Mouse (Mus musculus) Patski (cell line): Measurements from ENCODE around the gene Rpl23. TPM values are rescaled to one million over a fixed set of nuclear protein-coding genes. Genes with fewer than 3 reads are reported as not detected.

Experiments
- ATAC-seq: fragments of 100-300 bp; one replicate; pipeline ENCODE4 v1.8.0; 2021
- CTCF ChIA-PET: fragments of 350-600 bp; sonication (Branson Sonifier 250); formaldehyde crosslinking; loops from one replicate; lab custom pipeline; 2022; ENCODE audit warnings: inconsistent platforms; lab: Charles Lee
- POLR2A ChIA-PET: fragments of 350-600 bp; sonication (Branson Sonifier 250); formaldehyde crosslinking; loops from one replicate; lab custom pipeline; 2022; ENCODE audit warnings: antibody characterized with exemption, inconsistent platforms; lab: Charles Lee
- DNase-seq: peaks from one replicate; pipeline ENCODE4 v3.0.0-alpha.2; 2011; ENCODE audit warnings: low read depth, low spot score
- H3K27me3 ChIP-seq: fragments of 371-371 bp; one replicate; pipeline ENCODE4 v1.5.1; 2021
- CTCF ChIP-seq: fragments of 100-300 bp; IDR thresholded peaks from one replicate; pipeline ENCODE4 v1.5.1; 2021
- in situ Hi-C: fragments of 300-500 bp; cut with MboI; formaldehyde crosslinking; loops from 3 replicates; pipeline ENCODE4 v1.11.1; 2018; ENCODE audit warnings: low pct_unique_long_range_greater_than_20kb, mixed read lengths
- polyA plus RNA-seq: library from polyadenylated mRNA; unstranded; gene quantifications from one replicate; pipeline ENCODE4 v1.2.3, GENCODE M21; 2021

The Rpl23 gene
- polyA plus RNA-seq, result 568 TPM

DNA sequence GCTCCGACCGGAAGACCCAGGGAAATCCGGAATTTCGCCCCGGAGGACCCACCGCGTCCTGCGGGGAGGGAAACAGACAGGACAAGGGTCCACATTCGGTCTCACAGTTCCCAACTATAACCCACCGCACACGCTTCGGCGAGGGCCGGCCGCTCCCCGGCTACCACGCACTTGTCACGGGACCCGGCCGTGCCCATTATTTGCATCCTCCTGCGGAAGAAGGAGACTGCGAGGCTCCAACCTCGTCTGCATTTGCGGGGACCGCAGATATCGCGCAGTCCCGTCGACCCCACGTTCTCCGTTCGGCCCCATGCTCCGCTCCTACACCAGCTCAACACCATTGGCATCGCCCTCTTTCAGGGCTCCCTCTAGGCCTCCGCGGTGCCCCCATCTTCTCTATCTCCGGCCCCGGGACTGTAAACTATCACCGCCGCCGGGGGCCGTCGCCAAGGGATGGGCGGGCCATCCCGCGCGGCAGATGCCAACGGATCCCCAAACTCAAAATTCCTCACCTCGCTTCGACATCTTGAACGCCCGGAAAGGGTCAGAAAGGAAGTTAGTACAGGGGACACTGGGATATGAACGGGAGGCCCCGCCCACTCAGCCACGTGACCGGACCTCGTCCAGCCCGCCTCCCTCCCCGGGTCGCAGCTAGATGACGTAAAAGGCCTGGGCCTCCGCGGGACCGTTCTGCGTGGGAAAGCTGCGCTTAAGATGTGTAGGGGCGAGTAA, at the start of gene Rpl23:
Gene Rpl23 (minus strand): TSS at position 606 of the 732 bp plus-strand sequence.
- CTCF ChIA-PET, result interaction anchor here (1.5 kb wide), 1 partner anchor 10 kb away, joined by 5 read pairs; no protein-coding TSS in a partner anchor
- peak; percentile 39 for ATAC-seq

DNA sequence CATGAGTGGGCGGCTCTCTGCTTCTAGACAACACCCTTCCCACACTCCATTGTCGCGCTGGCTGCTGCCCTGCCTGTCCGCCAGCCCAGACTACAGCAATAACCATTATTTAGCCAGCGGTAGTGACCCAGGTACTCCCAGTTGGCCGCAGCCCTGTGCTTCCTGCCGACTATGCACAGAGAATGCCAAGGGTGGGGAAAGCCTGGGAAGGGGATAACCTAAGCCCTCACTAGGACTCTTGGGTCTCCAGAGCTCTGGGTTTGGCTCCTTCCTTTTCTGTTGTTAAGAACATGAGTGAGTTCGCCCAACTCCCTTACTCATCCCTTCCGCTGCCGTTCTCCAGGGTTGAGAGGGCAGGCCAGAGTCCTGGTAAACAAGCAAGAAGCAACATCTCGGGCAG, 49.8 kb upstream of the Rpl23 start:
- ChIA-PET CTCF (no interaction called here), POLR2A (no interaction called here)
- DNase-seq (no peak), ATAC-seq (no peak)
- in situ Hi-C loops, result no loop called here
- H3K27me3 ChIP-seq, result no peaks in the 10 kb centered on the region
- no peak for TF ChIP-seq CTCF

More for the DNA sequence above, at the start of gene Rpl23:
- in situ Hi-C loops, result no loop called here
- no peak for TF ChIP-seq CTCF
- peak; percentile 83 for DNase-seq
- H3K27me3 ChIP-seq, result no peaks in the 10 kb centered on the region
- POLR2A ChIA-PET, result interaction anchor here (1.0 to 1.8 kb wide), 2 partner anchors 15 to 17 kb away, joined by 3 to 4 read pairs; no protein-coding TSS in a partner anchor

DNA sequence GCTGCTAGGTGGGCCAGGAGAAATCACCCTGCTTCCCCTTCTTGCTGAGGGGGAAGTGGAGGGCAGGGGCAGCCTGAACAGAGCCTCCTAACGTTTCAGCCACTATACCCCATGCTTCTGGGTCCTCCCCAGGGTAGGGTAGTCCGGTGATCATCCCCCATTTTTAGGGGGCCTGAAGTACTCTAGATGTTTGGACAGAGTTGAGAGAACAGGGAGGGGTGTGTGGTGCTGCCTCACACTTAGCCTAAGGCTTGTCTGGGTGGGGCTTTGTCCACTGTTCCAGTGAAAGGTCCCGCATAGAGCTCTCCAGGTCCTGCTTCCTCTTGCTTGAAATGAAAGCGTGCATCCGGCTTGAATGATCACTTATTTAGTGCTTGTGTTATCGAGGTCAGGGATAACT, 48.3 kb upstream of the Rpl23 start:
- no peak for DNase-seq
- POLR2A ChIA-PET, result interaction anchor here (0.7 kb wide), 1 partner anchor 69 kb away, joined by 3 read pairs; no protein-coding TSS in a partner anchor
- CTCF ChIA-PET, result no interaction called here
- no peaks in the 10 kb centered on the region for H3K27me3 ChIP-seq
- ATAC-seq, result no peak
- in situ Hi-C loops, result no loop called here
- TF ChIP-seq CTCF, result no peak

DNA sequence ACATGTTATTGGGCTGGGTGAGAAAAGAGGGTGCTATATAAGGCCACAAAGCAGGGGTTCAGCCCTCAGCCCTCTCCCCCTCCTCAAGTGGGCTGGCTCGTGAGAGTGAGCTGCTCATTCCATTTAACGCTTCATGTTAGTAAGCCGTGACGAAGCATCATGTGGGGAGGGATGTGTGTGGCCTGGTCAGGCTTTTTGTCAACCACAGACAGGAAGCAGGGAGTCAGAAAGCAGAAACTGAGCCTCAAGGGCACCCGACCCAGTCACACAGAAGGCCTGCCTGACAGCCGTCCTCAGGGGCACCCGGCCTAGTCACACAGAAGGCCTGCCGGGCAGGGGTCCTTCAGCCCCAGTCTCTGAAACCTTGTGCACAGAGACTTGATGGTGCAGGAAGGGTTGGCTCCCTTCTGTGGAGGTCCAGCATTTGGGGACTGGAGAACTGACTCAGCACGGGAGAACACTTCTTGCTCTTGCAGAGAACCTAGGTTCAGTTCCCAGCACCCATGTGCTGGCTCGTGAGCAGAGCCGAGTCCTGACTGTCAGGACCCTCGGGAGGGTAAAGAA, 47.8 kb upstream of the Rpl23 start:
- in situ Hi-C loops, result no loop called here
- DNase-seq (no peak), ATAC-seq (no peak)
- POLR2A ChIA-PET, result no interaction called here
- TF ChIP-seq CTCF, result no peak
- H3K27me3 ChIP-seq, result no peaks in the 10 kb centered on the region
- CTCF ChIA-PET, result no interaction called here

DNA sequence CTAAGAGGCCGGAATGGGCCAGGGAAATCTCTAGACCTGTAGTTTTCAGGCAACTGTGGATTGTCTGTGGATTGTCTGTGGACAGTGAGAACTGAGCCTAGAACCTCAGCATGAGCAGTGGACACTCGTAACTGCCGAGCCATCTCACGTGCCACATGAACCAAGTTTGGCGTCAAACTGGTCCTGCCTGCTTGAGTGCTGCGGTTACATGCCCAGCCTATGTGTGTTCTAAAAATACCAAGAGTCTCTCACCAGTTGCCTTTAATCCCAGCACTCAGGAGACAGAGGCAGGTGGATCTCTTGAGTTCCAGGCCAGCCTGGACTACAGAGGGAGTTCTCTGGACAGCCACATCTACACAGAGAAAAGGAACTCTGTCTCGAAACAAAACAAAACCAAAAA, 47.1 kb upstream of the Rpl23 start:
- TF ChIP-seq CTCF, result no peak
- DNase-seq (no peak), ATAC-seq (no peak)
- H3K27me3 ChIP-seq, result no peaks in the 10 kb centered on the region
- in situ Hi-C loops, result no loop called here
- CTCF ChIA-PET, result no interaction called here
- POLR2A ChIA-PET, result no interaction called here

DNA sequence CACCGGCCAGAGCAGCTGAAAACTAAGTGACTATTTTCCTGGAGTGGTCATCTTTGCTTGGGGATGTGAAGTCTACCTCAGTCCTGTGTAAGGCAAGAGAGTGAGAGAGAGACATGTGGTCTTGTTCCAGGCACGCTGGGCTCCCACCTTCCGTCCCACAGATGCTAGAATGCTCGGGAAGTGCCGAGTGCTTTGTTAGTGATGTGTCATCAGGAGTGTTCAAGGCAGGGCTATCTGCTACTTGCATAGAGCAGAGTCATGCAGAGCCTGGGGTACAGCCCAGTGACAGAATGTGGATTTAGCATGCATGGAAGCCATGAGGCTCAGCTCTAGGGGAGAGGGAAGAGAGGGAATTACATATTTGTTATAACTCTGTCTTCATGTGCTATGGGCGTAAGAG, 45.4 kb upstream of the Rpl23 start:
- ChIA-PET CTCF (interaction anchor here (0.8 to 1.8 kb wide), 2 partner anchors 15 to 23 kb away, joined by 3 to 4 read pairs; no protein-coding TSS in a partner anchor), POLR2A (interaction anchor here (0.6 to 1.5 kb wide), 2 partner anchors 10 to 16 kb away, joined by 3 to 4 read pairs; no protein-coding TSS in a partner anchor)
- no peaks in the 10 kb centered on the region for H3K27me3 ChIP-seq
- ATAC-seq, result peak; percentile 78
- no peak for TF ChIP-seq CTCF
- in situ Hi-C loops, result no loop called here
- no peak for DNase-seq

DNA sequence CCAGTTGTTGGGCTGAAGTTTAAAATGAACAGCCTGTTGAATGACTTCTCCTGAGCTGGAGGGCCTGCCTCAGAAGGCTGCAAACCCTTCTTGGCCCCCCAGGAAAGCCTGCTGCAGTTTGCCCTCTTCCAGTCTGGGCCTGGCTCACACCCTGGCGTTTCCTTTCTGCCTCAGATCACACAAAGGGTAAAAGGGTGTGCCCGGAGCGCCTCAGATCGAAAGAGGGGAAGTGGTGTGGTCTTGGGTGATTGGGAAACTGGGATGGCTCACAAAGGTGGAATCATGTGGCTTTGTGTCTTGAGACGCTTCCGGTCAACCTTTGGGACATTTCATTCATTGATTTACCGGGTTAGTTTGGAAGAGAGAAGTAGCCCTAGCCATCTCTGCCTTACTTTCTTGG, 44.2 kb upstream of the Rpl23 start:
- DNase-seq, result no peak
- no peak for ATAC-seq
- no peaks in the 10 kb centered on the region for H3K27me3 ChIP-seq
- CTCF ChIA-PET, result interaction anchor here (1.8 kb wide), 1 partner anchor 14 kb away, joined by 4 read pairs; no protein-coding TSS in a partner anchor
- POLR2A ChIA-PET, result no interaction called here
- in situ Hi-C loops, result no loop called here
- no peak for TF ChIP-seq CTCF

DNA sequence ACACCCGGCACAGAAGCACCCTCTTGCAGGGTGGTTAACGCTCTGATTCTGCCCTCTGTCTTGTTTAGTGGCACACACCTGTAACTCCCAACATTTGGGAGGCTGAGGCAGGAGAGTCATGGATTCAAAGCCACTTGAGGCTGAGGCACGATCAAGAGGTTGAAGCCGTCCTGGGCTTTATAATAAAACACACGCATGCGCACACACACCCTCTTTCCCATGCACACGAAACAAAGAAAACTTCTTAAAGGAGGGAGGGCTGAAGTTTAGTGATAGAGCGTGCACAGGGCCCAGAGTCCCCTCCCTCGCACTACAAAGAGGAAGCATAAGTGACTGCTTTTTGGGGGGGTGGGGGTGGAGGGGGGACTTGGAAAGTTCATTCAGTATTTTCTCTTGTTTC, 43.7 kb upstream of the Rpl23 start:
- ChIA-PET POLR2A (no interaction called here), CTCF (no interaction called here)
- in situ Hi-C loops, result no loop called here
- no peaks in the 10 kb centered on the region for H3K27me3 ChIP-seq
- no peak for TF ChIP-seq CTCF
- no peak for ATAC-seq
- no peak for DNase-seq

DNA sequence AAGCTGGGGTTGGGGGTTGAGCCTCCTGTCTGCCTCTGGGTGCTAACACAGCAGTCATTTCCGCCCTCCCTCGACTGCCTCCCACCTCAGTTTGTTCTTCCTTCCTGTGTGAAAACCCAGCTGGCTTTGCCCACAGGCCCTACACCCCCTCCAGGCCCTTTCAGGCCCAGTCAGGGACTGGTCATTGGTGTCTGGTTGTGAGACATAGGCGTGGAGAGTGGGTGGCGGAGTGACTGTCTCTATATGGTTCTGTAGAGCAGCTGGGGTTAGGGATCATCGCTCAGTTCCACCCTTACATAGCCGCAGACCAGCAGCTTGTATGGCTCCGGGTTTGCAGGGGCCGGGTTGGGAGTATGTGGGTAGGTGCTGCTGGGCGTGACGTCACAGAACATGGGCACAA, 43.1 kb upstream of the Rpl23 start:
- no peak for DNase-seq
- H3K27me3 ChIP-seq, result no peaks in the 10 kb centered on the region
- CTCF ChIA-PET, result no interaction called here
- ATAC-seq, result no peak
- no peak for TF ChIP-seq CTCF
- in situ Hi-C loops, result no loop called here
- POLR2A ChIA-PET, result interaction anchor here (0.6 to 1.0 kb wide), 2 partner anchors 16 to 20 kb away, joined by 3 read pairs; no protein-coding TSS in a partner anchor

DNA sequence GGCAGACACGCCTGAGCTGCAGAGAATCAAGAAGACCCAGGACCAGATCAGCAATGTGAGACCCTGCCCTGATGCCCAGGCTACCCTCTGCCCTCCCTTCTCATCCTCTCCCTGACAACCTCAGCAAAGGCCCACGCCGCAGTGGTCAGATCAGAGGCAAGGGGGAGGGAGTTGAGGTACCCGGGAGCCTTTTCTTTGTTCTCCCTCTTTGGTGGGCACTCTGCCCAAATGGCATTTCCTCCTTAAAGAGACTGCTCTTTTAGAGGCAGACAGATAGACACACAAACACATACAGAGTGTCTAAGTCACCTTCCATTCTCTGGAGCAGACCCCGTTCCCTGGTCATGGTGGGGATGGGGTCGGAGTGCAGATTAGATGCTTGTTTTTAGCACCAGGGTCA, 42.7 kb upstream of the Rpl23 start:
- no peak for DNase-seq
- ATAC-seq, result no peak
- no peak for TF ChIP-seq CTCF
- in situ Hi-C loops, result no loop called here
- POLR2A ChIA-PET, result interaction anchor here (0.6 to 1.0 kb wide), 2 partner anchors 17 to 19 kb away, joined by 3 read pairs; no protein-coding TSS in a partner anchor
- CTCF ChIA-PET, result no interaction called here
- no peaks in the 10 kb centered on the region for H3K27me3 ChIP-seq

DNA sequence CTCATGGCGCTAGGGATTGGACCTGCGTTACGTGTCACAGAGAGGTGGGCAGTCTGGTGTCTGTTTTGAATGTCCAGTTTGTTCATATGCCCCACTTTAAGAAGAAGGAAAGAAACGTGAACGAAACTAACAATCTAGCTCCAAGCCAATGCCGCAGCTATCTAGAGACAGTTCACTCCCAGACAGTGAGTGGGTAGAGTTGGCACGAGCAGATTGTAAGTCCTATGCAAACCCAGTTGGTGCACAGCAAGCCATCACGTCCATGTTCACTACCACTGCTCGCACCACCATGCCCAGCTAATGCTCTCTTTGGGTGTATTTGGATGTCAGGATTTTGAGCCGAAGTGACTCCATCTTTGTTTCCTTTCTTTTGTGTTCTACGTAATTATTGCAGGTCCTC, 41.9 kb upstream of the Rpl23 start:
- DNase-seq (no peak), ATAC-seq (no peak)
- H3K27me3 ChIP-seq, result no peaks in the 10 kb centered on the region
- ChIA-PET POLR2A (interaction anchor here (1.0 kb wide), 1 partner anchor 17 kb away, joined by 3 read pairs; no protein-coding TSS in a partner anchor), CTCF (no interaction called here)
- TF ChIP-seq CTCF, result no peak
- in situ Hi-C loops, result no loop called here
